Mouse (Mus musculus) lung, postnatal 4 days (tissue): ENCODE data around the gene Zc2hc1b.

ENCODE experiments used
- DNase-seq, 2 experiments: peaks; one replicate each; pipeline ENCODE4 v3.0.0; 2021

The Zc2hc1b gene

GRCm38 (mm10) chr10:13112849-13113248, 65.0 kb downstream of the Zc2hc1b start:
- no peak for DNase-seq

DNA sequence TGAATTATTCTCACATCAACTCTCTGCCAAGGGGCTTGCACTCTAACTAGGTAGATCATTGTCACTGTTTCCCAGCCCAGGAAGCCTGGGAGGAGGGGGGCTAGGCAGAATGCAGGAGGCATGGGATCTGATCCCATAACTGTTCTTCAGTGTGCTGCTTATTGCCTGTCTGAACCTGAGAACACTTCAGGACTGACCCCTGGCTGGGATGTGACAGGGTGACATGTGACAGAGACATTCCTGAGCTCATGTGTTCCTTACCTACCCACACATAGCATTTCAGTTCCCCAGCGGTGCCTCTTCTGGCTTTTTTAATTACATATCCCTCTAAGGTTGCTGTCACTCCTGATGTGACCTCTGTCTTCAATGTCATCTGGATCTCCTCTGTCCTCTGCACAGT, 68.0 kb downstream of the Zc2hc1b start:
- DNase-seq = no peak

GRCm38 (mm10) chr10:13108847-13109246, 69.0 kb downstream of the Zc2hc1b start:
- DNase-seq = no peak

- no peak for DNase-seq
These were observed 69.7 kb downstream of the Zc2hc1b start for GRCm38 (mm10) chr10:13108021-13108548.

DNA sequence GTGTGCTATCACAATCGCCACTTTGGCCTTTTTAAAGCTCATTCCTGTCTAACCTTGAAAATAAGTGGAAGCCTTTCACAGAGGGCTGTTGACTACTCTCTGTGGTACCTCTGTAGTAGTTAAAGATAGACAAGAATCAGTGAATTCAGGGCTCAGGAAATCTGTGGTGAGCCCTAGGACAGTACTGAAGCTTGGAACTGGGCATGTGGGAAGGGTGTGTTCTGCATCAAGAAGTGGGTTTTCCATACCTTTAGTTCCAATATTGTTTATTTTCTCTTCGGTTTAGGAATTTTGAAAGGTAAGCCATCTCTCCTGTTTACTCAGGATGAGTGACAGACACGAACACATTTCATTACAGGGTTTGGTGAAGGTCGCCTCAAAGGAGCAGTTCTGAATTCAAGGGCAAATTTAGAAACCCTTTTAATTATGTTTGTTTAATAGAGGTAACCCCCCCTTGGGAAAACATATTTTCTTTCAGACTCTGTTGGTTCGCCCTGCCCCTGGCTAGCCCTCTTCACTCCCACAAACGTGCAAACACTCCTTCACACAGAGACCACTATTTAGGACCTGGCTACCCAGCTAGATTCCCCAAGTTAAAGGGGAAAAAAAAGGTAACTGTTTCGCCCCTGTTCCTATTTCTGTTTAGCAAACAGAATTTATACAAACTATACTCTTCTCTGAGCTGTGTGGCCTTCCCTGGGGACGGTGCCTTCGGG, 70.8 kb downstream of the Zc2hc1b start:
- DNase-seq = no peak

DNA sequence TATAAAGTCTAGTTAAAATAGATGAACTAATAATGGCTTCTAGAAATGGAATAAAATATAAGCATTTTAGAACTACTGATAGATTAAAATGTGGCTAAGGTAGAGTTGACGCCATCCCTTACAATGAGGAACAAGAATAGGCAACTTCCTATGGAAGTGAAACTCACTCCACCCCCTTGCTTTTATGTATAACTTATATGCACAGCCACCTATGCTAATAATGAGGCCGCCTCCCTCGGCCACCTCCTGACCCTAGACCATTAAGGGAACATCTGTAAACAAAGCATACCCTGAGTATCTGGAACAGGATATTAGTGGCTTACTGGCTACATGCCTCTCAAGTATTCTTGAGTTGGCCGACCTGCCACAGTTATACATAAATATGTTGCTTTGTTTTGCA, 74.0 kb downstream of the Zc2hc1b start:
- no peak for DNase-seq

DNA sequence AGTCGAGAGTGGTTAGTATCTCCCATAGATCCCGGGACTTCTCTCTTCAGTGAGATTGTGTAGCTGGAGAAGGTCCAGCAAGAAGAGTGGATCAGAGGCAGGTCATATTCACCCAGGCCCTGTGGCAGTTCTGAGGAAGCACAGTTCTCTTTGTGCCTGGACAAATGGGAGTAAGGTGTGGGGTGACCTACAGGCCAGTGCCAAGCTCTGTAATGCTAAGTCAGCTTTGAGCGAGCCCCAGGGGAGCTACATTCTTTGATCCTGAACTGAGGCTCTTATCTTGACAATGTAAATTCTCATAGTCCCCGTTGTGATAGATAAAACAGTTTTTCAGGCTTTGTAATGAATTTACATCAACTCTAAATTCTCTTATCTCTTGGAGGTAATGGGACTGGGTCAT, 75.5 kb downstream of the Zc2hc1b start:
- DNase-seq = no peak

- no peak for DNase-seq
These were observed 77.7 kb downstream of the Zc2hc1b start for GRCm38 (mm10) chr10:13100061-13100648.
